Mouse (Mus musculus) E14TG2a.4 (cell line): Measurements from ENCODE around the gene Shroom3.

ENCODE experiments used
- H3K27me3 ChIP-seq: 2 replicates; pipeline ENCODE4 v1.6.1; 2014; ENCODE audit warnings: low read length, control low read depth; ENCODE audit not compliant: insufficient read depth
- H3K36me3 ChIP-seq: 2 replicates; pipeline ENCODE4 v1.6.1; 2014; ENCODE audit warnings: low read length, control low read depth; ENCODE audit not compliant: insufficient read depth
- H3K4me1 ChIP-seq: replicated peaks from 2 replicates; pipeline ENCODE4 v1.6.1; 2014; ENCODE audit warnings: low read depth, low read length, control low read depth
- H3K4me3 ChIP-seq: replicated peaks from 2 replicates; pipeline ENCODE4 v1.5.1; 2014; ENCODE audit warnings: mild to moderate bottlenecking, low read length
- H3K9me3 ChIP-seq: 2 replicates; pipeline ENCODE4 v1.6.1; 2014; ENCODE audit warnings: low read length, control low read depth
- CTCF ChIP-seq: conservative IDR thresholded peaks from 2 replicates; pipeline ENCODE4 v1.5.1; 2014; ENCODE audit warnings: low read length
- NANOG ChIP-seq: IDR thresholded peaks from 2 replicates; pipeline ENCODE4 v1.6.1; 2014; ENCODE audit warnings: borderline replicate concordance, low read length, mixed read lengths
- POU5F1 ChIP-seq: IDR thresholded peaks from 2 replicates; pipeline ENCODE4 v1.6.1; 2014; ENCODE audit warnings: low read length, borderline replicate concordance

The Shroom3 gene

DNA sequence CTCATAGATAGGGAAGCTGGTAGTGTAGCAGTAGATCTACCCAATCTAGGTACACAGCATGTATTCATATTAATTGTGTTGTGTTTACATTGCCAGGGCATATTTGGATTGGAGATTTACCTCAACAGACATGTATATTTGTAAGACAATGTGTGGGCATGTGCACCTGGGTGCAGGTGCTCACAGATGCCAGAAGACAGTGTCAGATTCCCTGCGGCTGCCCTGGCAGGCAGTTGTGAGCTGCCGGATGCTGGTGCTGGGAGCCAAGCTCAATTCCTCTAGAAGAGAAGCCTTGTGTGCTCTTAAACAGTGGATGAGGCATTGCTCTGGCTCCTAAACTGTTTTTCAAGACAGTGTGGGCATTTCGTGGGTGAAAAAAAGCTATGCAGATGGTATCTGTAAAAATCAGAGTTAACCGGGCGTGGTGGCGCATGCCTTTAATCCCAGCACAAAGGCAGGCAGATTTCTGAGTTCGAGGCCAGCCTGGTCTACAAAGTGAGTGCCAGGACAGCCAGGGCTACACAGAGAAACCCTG, 72.1 kb downstream of the Shroom3 start:
- H3K4me1 ChIP-seq, result peaks cover 29% of the 10 kb centered on the region

DNA sequence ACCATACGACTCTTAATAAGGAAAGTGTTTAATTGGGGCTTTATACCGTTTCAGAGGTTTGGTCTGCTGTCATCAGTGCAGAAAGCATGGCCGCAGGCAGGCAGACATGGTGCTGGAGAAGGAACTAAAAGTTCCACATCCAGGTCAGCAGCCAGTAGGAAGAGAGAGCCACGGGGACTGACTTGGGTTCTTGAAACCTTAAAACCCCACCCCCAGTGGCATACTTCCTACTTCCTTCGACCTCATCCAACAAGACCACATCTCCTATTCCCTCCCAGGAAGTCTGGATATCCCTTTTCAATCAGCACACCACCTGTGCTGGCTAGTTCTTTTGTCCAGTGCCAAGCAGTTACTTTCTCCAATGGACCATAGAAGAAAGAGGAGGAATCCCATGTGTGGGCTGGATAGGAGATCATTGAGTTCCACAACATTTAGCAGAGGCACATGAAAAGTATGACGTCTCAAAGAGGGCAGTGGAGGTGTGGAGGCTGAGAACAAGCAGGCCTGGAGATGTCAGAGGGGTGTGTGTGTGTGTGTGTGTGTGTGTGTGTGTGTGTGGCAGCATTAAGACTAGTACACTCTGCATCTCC, 76.0 kb downstream of the Shroom3 start:
- Histone ChIP-seq H3K9me3 (peaks cover 4% of the 10 kb centered on the region; the same call in 1 of the 2 replicates), H3K36me3 (no peaks in the 10 kb centered on the region), H3K4me3 (no peak overlapping the region), H3K4me1 (peaks cover 40% of the 10 kb centered on the region), H3K27me3 (no peaks in the 10 kb centered on the region)
- TF ChIP-seq POU5F1, result no peak
- TF ChIP-seq NANOG, result no peak
- TF ChIP-seq CTCF, result no peak

More for the DNA sequence above, 72.1 kb downstream of the Shroom3 start:
- Histone ChIP-seq H3K36me3 (peaks cover 6% of the 10 kb centered on the region; the same call in 1 of the 2 replicates), H3K9me3 (peaks cover 17% of the 10 kb centered on the region), H3K27me3 (no peaks in the 10 kb centered on the region), H3K4me3 (0 out of 2 replicates have a peak overlapping the region, but pooled peaks have one; percentile 23)
- TF ChIP-seq CTCF (no peak), POU5F1 (no peak), NANOG (no peak)

DNA sequence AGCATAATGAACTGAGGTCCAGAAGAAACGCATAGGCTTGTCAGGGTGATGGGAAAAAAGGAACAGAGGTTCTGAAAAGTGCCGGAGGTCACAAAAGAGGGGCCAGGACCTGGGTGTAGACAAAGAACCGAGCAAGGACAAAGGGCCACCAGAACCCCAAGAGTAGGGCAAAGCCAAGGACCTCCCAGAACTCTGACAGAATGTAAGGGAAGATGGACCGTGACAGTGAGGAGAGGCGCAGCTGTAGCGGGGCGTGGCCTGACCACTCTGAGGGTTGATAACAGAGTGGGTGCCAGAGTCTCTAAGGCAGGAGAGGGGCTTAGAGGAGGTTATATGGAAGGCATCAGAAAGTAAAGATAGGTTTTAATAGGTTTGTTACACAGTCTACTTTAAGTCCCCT, 77.3 kb downstream of the Shroom3 start:
- TF ChIP-seq POU5F1, result no peak
- no peak for TF ChIP-seq CTCF
- no peak for TF ChIP-seq NANOG
- H3K36me3 ChIP-seq, result no peaks in the 10 kb centered on the region
- peaks cover 30% of the 10 kb centered on the region for H3K4me1 ChIP-seq
- no peaks in the 10 kb centered on the region for H3K27me3 ChIP-seq
- H3K4me3 ChIP-seq, result no peak overlapping the region
- H3K9me3 ChIP-seq, result no peaks in the 10 kb centered on the region

GRCm38 (mm10) chr5:92761615-92762353, 78.5 kb downstream of the Shroom3 start:
- H3K27me3 ChIP-seq, result no peaks in the 10 kb centered on the region
- H3K4me1 ChIP-seq, result peaks cover 19% of the 10 kb centered on the region
- no peak overlapping the region for H3K4me3 ChIP-seq
- H3K36me3 ChIP-seq, result no peaks in the 10 kb centered on the region
- no peak for TF ChIP-seq CTCF
- TF ChIP-seq NANOG, result no peak
- no peak for TF ChIP-seq POU5F1
- no peaks in the 10 kb centered on the region for H3K9me3 ChIP-seq

DNA sequence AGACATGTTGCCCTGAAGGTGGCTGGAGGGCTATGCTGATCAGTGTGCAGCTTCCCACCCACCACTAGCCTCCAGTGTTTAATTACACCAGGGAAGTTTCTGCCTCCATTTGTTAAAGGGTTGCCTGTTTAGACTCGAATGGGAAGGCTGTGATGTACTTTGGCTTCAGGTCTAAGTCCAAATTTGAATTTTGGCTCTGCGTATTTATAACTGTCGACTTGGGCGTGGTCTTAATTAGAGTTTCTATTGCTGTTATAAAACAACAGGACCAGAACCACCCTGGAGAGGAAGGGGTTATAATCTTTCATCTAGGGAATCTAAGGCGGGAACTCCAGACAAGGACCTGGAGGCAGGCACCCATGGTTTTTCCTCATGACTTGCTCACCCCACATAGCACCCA, 79.2 kb downstream of the Shroom3 start:
- Histone ChIP-seq H3K4me1 (peaks cover 18% of the 10 kb centered on the region), H3K9me3 (no peaks in the 10 kb centered on the region), H3K36me3 (no peaks in the 10 kb centered on the region), H3K27me3 (no peaks in the 10 kb centered on the region), H3K4me3 (no peak overlapping the region)
- TF ChIP-seq POU5F1, result no peak
- TF ChIP-seq NANOG, result no peak
- TF ChIP-seq CTCF, result no peak

GRCm38 (mm10) chr5:92763546-92763952, 80.3 kb downstream of the Shroom3 start:
- Histone ChIP-seq H3K9me3 (no peaks in the 10 kb centered on the region), H3K4me3 (no peak overlapping the region), H3K4me1 (peaks cover 23% of the 10 kb centered on the region), H3K27me3 (no peaks in the 10 kb centered on the region), H3K36me3 (no peaks in the 10 kb centered on the region)
- TF ChIP-seq CTCF (no peak), NANOG (no peak), POU5F1 (no peak)

- Histone ChIP-seq H3K36me3 (no peaks in the 10 kb centered on the region), H3K4me3 (no peak overlapping the region), H3K4me1 (peaks cover 14% of the 10 kb centered on the region), H3K9me3 (no peaks in the 10 kb centered on the region), H3K27me3 (no peaks in the 10 kb centered on the region)
- TF ChIP-seq CTCF (no peak), NANOG (no peak), POU5F1 (no peak)
Observed at GRCm38 (mm10) chr5:92766301-92766700, 83.1 kb downstream of the Shroom3 start.

GRCm38 (mm10) chr5:92767194-92767777, 84.1 kb downstream of the Shroom3 start:
- no peaks in the 10 kb centered on the region for H3K36me3 ChIP-seq
- no peak overlapping the region for H3K4me3 ChIP-seq
- no peaks in the 10 kb centered on the region for H3K9me3 ChIP-seq
- TF ChIP-seq CTCF, result no peak
- TF ChIP-seq NANOG, result no peak
- TF ChIP-seq POU5F1, result no peak
- peaks cover 8% of the 10 kb centered on the region for H3K4me1 ChIP-seq
- H3K27me3 ChIP-seq, result no peaks in the 10 kb centered on the region
